Mouse (Mus musculus) forebrain, embryonic 11.5 days (tissue): ENCODE results near the gene Tsga10. TPM values are rescaled to one million over a fixed set of nuclear protein-coding genes. Genes with fewer than 3 reads are reported as not detected.

Source experiments
- ATAC-seq: fragments of 200-750 bp; cut with Nextera tagmentation; replicated peaks from 2 replicates; pipeline ENCODE4 v1.8.0; 2017; ENCODE audit warnings: moderate TSS enrichment; ENCODE audit not compliant: low FRiP score
- DNase-seq: peaks from one replicate; pipeline ENCODE4 v3.0.0-alpha.2; 2017; ENCODE audit warnings: low spot score
- H3K27ac ChIP-seq: fragments of 300-500 bp; sonication (generic); 2 replicates; pipeline ENCODE4 v1.5.1; 2014; ENCODE audit warnings: low read depth, low read length
- H3K27me3 ChIP-seq: fragments of 300-500 bp; sonication (generic); 2 replicates; pipeline ENCODE4 v1.6.1; 2014; ENCODE audit warnings: mild to moderate bottlenecking, low read length, mixed read lengths; ENCODE audit not compliant: control insufficient read depth, insufficient read depth
- H3K36me3 ChIP-seq: fragments of 300-500 bp; sonication (generic); 2 replicates; pipeline ENCODE4 v1.6.1; 2014; ENCODE audit warnings: mild to moderate bottlenecking, low read length, moderate library complexity, mixed read lengths; ENCODE audit not compliant: control insufficient read depth, insufficient read depth
- H3K4me1 ChIP-seq: fragments of 300-500 bp; sonication (generic); replicated peaks from 2 replicates; pipeline ENCODE4 v1.6.1; 2014; ENCODE audit warnings: low read length, mixed read lengths; ENCODE audit not compliant: control insufficient read depth, insufficient read depth
- H3K4me2 ChIP-seq: fragments of 300-500 bp; sonication (generic); 2 replicates; pipeline ENCODE4 v1.6.1; 2014; ENCODE audit warnings: low read depth, mild to moderate bottlenecking, low read length, moderate library complexity, mixed read lengths; ENCODE audit not compliant: severe bottlenecking
- H3K4me3 ChIP-seq: fragments of 300-500 bp; sonication (generic); 2 replicates; pipeline ENCODE4 v1.5.1; 2014; ENCODE audit warnings: low read depth, low read length
- H3K9ac ChIP-seq: fragments of 300-500 bp; sonication (generic); 2 replicates; pipeline ENCODE4 v1.6.1; 2014; ENCODE audit warnings: low read length
- H3K9me3 ChIP-seq: fragments of 300-500 bp; sonication (generic); 2 replicates; pipeline ENCODE4 v1.6.1; 2016; ENCODE audit warnings: low read length, mixed read lengths; ENCODE audit not compliant: control insufficient read depth
- WGBS: fragments of 180-500 bp; shearing (Covaris S2); extraction: QIAGEN DNeasy Blood & Tissue Kit; methylation state at CpG from one replicate; pipeline ENCODE4 v1.1.7; 2014; 5-methylcytosine and 5-hydroxymethylcytosine counted together
- polyA plus RNA-seq: library from polyadenylated mRNA; unstranded; fragments of >200 nt; fragmentation: Nextera tagmentation; extraction: Ambion mirVana; gene quantifications from 2 replicates; pipeline ENCODE4 v1.2.1, GENCODE M21; 2014

Gene Tsga10
- polyA plus RNA-seq, 1 experiment from 2014 or later, result 14.2 TPM

- Histone ChIP-seq H3K4me3 (no peak overlapping the region), H3K27me3 (no peaks in the 10 kb centered on the region), H3K9ac (no peak overlapping the region), H3K27ac (no peak overlapping the region), H3K4me2 (no peak overlapping the region), H3K4me1 (no peaks in the 10 kb centered on the region), H3K9me3 (no peaks in the 10 kb centered on the region), H3K36me3 (no peaks in the 10 kb centered on the region)
- ATAC-seq, result no peak
- WGBS, result 94% methylated on average over 5 of the region's 5 CpGs
- DNase-seq, result no peak
These were observed 155.1 kb downstream of the Tsga10 start for GRCm38 (mm10) chr1:37711082-37711481.

DNA sequence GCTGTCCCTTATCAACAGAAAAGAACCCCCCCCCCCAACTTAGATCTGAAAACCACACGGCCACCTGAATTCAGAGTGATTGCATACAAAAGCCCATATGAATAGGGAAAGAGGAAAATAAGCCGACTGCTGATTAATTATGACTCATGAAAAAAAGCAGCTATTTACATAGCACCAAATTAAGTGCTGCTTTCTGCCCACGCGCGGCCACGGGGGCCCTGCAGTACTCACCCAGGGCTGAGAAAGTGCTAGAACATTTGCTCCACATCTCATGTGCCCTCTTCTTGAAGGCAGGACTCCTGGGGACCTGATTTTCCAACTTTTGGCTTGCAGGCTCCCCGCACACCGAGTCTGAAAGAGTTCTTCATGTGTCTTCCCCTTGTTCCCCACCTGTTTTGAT lies 156.5 kb downstream of the Tsga10 start:
- Histone ChIP-seq H3K36me3 (no peaks in the 10 kb centered on the region), H3K4me1 (no peaks in the 10 kb centered on the region), H3K9ac (no peak overlapping the region), H3K4me2 (no peak overlapping the region), H3K27ac (no peak overlapping the region), H3K27me3 (no peaks in the 10 kb centered on the region), H3K9me3 (no peaks in the 10 kb centered on the region), H3K4me3 (no peak overlapping the region)
- DNase-seq, result no peak
- ATAC-seq, result no peak
- 89% methylated on average over 8 of the region's 8 CpGs for WGBS

GRCm38 (mm10) chr1:37708270-37708955 lies 157.8 kb downstream of the Tsga10 start:
- H3K4me1 ChIP-seq, result no peaks in the 10 kb centered on the region
- H3K9me3 ChIP-seq, result no peaks in the 10 kb centered on the region
- H3K27ac ChIP-seq, result no peak overlapping the region
- no peak overlapping the region for H3K9ac ChIP-seq
- 93% methylated on average over 6 of the region's 6 CpGs for WGBS
- no peak for DNase-seq
- no peaks in the 10 kb centered on the region for H3K36me3 ChIP-seq
- no peaks in the 10 kb centered on the region for H3K27me3 ChIP-seq
- H3K4me2 ChIP-seq, result no peak overlapping the region
- no peak for ATAC-seq
- no peak overlapping the region for H3K4me3 ChIP-seq

Other genes with a start within 250 kb of the Tsga10 start
- 0.68 and 0.86 TPM in 2 replicates for gene 2010300C02Rik, start 146.3 kb downstream of the Tsga10 start, polyA plus RNA-seq
- gene Lipt1, start 5.3 kb upstream of the Tsga10 start, polyA plus RNA-seq, result 8.6 and 9.1 TPM in 2 replicates
- 24.7 and 28.7 TPM in 2 replicates for gene Mitd1, start 24.0 kb upstream of the Tsga10 start, polyA plus RNA-seq
- 210 and 234 TPM in 2 replicates for gene Mrpl30, start 24.0 kb upstream of the Tsga10 start, polyA plus RNA-seq
- not detected in 2 replicates for gene Lyg2, start 50.1 kb upstream of the Tsga10 start, polyA plus RNA-seq
- not detected in 2 replicates for gene Lyg1, start 91.3 kb upstream of the Tsga10 start, polyA plus RNA-seq
- gene Txndc9, start 131.5 kb upstream of the Tsga10 start, polyA plus RNA-seq, result 147 and 163 TPM in 2 replicates
- gene Eif5b, start 131.6 kb upstream of the Tsga10 start, polyA plus RNA-seq, result 30.2 and 32.6 TPM in 2 replicates